14 mouse cellular contexts compared by ENCODE assay signal in the genomic region with DNA sequence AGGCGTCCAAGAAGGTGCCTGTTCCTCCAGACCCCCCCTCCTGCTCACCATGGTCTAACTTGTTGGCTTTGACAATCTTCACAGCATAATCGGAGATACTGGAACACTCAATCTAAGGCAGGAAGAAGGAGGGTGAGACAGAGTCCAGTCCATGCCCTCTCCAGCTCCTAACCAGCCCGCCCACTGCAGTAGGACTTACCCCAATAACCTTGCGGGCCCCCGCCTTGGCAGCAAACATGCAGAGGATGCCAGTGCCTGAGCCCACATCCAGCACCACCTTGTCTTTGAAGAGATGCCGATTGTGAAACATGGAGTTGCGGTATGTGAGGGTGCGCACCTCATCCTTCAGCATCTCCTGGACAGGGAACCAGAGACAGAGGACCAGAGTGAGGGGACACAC. TPM values are rescaled to one million over a fixed set of nuclear protein-coding genes. Genes with fewer than 3 reads are reported as not detected.
"Had no signal": no experiment of that assay in that cellular context is flagged by ENCODE, and none has a peak within 500 bp of the region (broad histone marks: within the 10 kb centered on the region; RNA-seq: fewer than 3 reads in every experiment).

No protein-coding gene starts in this region.

- DNase-seq: lung, adult 18-20 months; lung, embryonic 14.5 days; lung, postnatal 10 days; lung, postnatal 4 days; midbrain, embryonic 14.5 days; right cerebral cortex, postnatal 14 days; thymus, adult 18-20 months; thymus, postnatal 14 days; thymus, postnatal 36 days had no signal

- H3K27me3 ChIP-seq: midbrain, embryonic 12.5 days; neural tube, embryonic 12.5 days had no signal

- H3K4me2 ChIP-seq: lung, embryonic 14.5 days; midbrain, embryonic 12.5 days; neural tube, embryonic 12.5 days had no signal

- H3K4me3 ChIP-seq: midbrain, embryonic 10.5 days; midbrain, embryonic 12.5 days; neural tube, embryonic 12.5 days had no signal

RNA-seq across cellular contexts. Expression of a gene that starts 6.9 kb away (rescaled TPM):
- total RNA-seq: megakaryocyte, adult 5-6 weeks; neutrophil, adult 5-6 weeks had no signal
